ENCODE assay signal across 22 mouse cellular contexts in genomic region chr10:76027127-76028015, GRCm38 (mm10). TPM values are rescaled to one million over a fixed set of nuclear protein-coding genes. Genes with fewer than 3 reads are reported as not detected.
A peak's percentile ranks its signal among the peaks of the same experiment; 100 is the strongest.
DNase-seq lines count a peak whose midpoint lies in the region; ATAC-seq and TF ChIP-seq lines count a peak whose summit lies in the region.
"Had no signal": no experiment of that assay in that cellular context is flagged by ENCODE, and none has a peak within 500 bp of the region (broad histone marks: within the 10 kb centered on the region; RNA-seq: fewer than 3 reads in every experiment).

No protein-coding gene starts in this region.

- no peak for TF ChIP-seq CTCF in gastrocnemius, adult 2 months (IDR thresholded peaks at IDR 0.05)
- TF ChIP-seq CTCF in kidney, adult 2 months (conservative IDR thresholded peaks at IDR 0.05; ENCODE audit: insufficient read depth, insufficient read length, low read depth, low read length) = no peak

- no peak overlapping the region for H3K4me2 ChIP-seq in lung, embryonic 15.5 days
- H3K4me2 ChIP-seq: embryonic facial prominence, embryonic 12.5 days; forebrain, embryonic 13.5 days; hindbrain, embryonic 12.5 days; liver, embryonic 11.5 days; midbrain, embryonic 13.5 days; neural tube, embryonic 12.5 days had no signal

- TF ChIP-seq POLR2A in kidney, adult 2 months (IDR thresholded peaks at IDR 0.05; ENCODE audit: low read depth, low read length) = no peak

- DNase-seq in gastrocnemius, adult 2 months = no peak
- no peak for DNase-seq in gastrocnemius, postnatal 10 days
- no peak for DNase-seq in kidney, adult 2 months
- no peak for DNase-seq in kidney, postnatal 36 days
- DNase-seq in lung, postnatal 25 days (ENCODE audit: low spot score) = no peak
- DNase-seq in left cerebral cortex, adult 8-10 months (ENCODE audit: low spot score in 2 of 2) = no peak
- DNase-seq: adrenal gland, adult 8-10 months; cerebellum, adult 9-10 months; gastrocnemius, postnatal 36 days; layer of hippocampus, adult 9-11 months; thymus, postnatal 25 days had no signal

- H3K9me3 ChIP-seq in lung, embryonic 15.5 days = no peaks in the 10 kb centered on the region
- H3K9me3 ChIP-seq: embryonic facial prominence, embryonic 12.5 days; hindbrain, embryonic 12.5 days; limb, embryonic 10.5 days; neural tube, embryonic 12.5 days had no signal

- H3K4me1 ChIP-seq in kidney, adult 2 months (ENCODE audit: control insufficient read depth, insufficient read depth, low read length) = no peaks in the 10 kb centered on the region; the same call in 1 of the 2 replicates
- peaks cover 15% of the 10 kb centered on the region for H3K4me1 ChIP-seq in lung, embryonic 15.5 days
- H3K4me1 ChIP-seq: forebrain, embryonic 13.5 days; neural tube, embryonic 12.5 days had no signal

- WGBS in kidney, adult 2 months = 62% methylated on average over 12 of the region's 12 CpGs
- 52% methylated on average over 12 of the region's 12 CpGs for WGBS in lung, embryonic 15.5 days

- H3K27me3 ChIP-seq in kidney, adult 2 months (replicated peaks; ENCODE audit: control insufficient read depth, insufficient read depth, low read length) = no peaks in the 10 kb centered on the region
- H3K27me3 ChIP-seq in lung, embryonic 15.5 days = no peaks in the 10 kb centered on the region
- H3K27me3 ChIP-seq: embryonic facial prominence, embryonic 12.5 days; forebrain, embryonic 13.5 days; hindbrain, embryonic 12.5 days; midbrain, embryonic 13.5 days; neural tube, embryonic 12.5 days had no signal

- no peak overlapping the region for H3K9ac ChIP-seq in lung, embryonic 15.5 days
- H3K9ac ChIP-seq: embryonic facial prominence, embryonic 12.5 days; forebrain, embryonic 13.5 days; hindbrain, embryonic 12.5 days; midbrain, embryonic 13.5 days; neural tube, embryonic 12.5 days had no signal

- H3K27ac ChIP-seq in gastrocnemius, adult 2 months = peak overlapping the region; percentile 64
- H3K27ac ChIP-seq in kidney, adult 2 months (ENCODE audit: insufficient read depth, low read depth, low read length) = 0 out of 2 replicates have a peak overlapping the region, but pooled peaks have one; percentile 12
- H3K27ac ChIP-seq in lung, embryonic 15.5 days = 0 out of 2 replicates have a peak overlapping the region, but pooled peaks have one; percentile 15
- H3K27ac ChIP-seq: embryonic facial prominence, embryonic 12.5 days; forebrain, embryonic 13.5 days; hindbrain, embryonic 12.5 days; left cerebral cortex, adult 2 months; limb, embryonic 10.5 days; midbrain, embryonic 13.5 days; neural tube, embryonic 12.5 days had no signal

- intact Hi-C loops in gastrocnemius, adult 2 months (cut with DNase I) = loop anchor here (10.0 kb wide), 1 partner anchor 1547 kb away; no protein-coding TSS in a partner anchor

- ATAC-seq in lung, embryonic 15.5 days (ENCODE audit: borderline replicate concordance, extremely low read depth, low FRiP score, low TSS enrichment) = no peak
- ATAC-seq: CD4-positive, CD25-positive, alpha-beta regulatory T cell, adult 4 months; forebrain, embryonic 13.5 days; midbrain, embryonic 13.5 days had no signal

- H3K4me3 ChIP-seq in gastrocnemius, adult 2 months = no peak overlapping the region
- no peak overlapping the region for H3K4me3 ChIP-seq in kidney, adult 2 months (ENCODE audit: insufficient read depth, low read depth, low read length)
- H3K4me3 ChIP-seq in lung, embryonic 15.5 days = no peak overlapping the region
- H3K4me3 ChIP-seq: embryonic facial prominence, embryonic 12.5 days; erythroblast, embryonic 14.5 days; forebrain, embryonic 13.5 days; hindbrain, embryonic 12.5 days; left cerebral cortex, adult 2 months; limb, embryonic 10.5 days; midbrain, embryonic 13.5 days; neural tube, embryonic 12.5 days had no signal

- H3K36me3 ChIP-seq in kidney, adult 2 months (ENCODE audit: control insufficient read depth, insufficient read depth, low read length) = no peaks in the 10 kb centered on the region
- no peaks in the 10 kb centered on the region for H3K36me3 ChIP-seq in lung, embryonic 15.5 days
- H3K36me3 ChIP-seq: embryonic facial prominence, embryonic 12.5 days; hindbrain, embryonic 12.5 days; limb, embryonic 10.5 days; midbrain, embryonic 13.5 days; neural tube, embryonic 12.5 days had no signal

RNA-seq across cellular contexts. Expression of gene Zfp280b, which starts 5.1 kb away (rescaled TPM):
- 10 to 100 TPM in 1 of 2 experiments, 1 to 10 TPM in 1; 9.5 to 10.3 TPM for total RNA-seq in gastrocnemius, adult 2 months (2021)
- total RNA-seq in gastrocnemius, postnatal 10 days (2021) = 10 to 100 TPM in 1 of 2 experiments, 1 to 10 TPM in 1; 9.5 to 10.3 TPM
- 4.2 and 4.3 TPM in 2 replicates for polyA plus RNA-seq in kidney, adult 2 months (2012; rRNA removed)
- 20.8 and 22.0 TPM in 2 replicates for polyA plus RNA-seq in lung, embryonic 15.5 days (2015; fragmentation: Nextera tagmentation; extraction: Ambion mirVana)
- total RNA-seq in left cerebral cortex, adult 8-10 months (2022) = 10 to 100 TPM; 13.4 to 16.5 (median 15.6) TPM

Comparison
In these comparisons a context has a peak if more than half of its experiments do, and no peak if none do; other contexts are left out.
1. H3K27ac ChIP-seq: peak in every context shown above with its lines; median percentile 64 in gastrocnemius, adult 2 months; 15 in lung, embryonic 15.5 days; 12 in kidney, adult 2 months.